Mouse (Mus musculus) C2C12 (cell line): ENCODE data around the gene Lrrn2.

Experiments
- CEBPB ChIP-seq: IDR thresholded peaks from one replicate; pipeline ENCODE4 v1.6.1; 2011; ENCODE audit warnings: low read depth, mild to moderate bottlenecking, control low read depth, moderate library complexity
- CTCF ChIP-seq: IDR thresholded peaks from one replicate; pipeline ENCODE4 v1.5.1; 2011; ENCODE audit not compliant: control insufficient read depth, insufficient read depth, insufficient read length
- FOSL1 ChIP-seq: IDR thresholded peaks from one replicate; pipeline ENCODE4 v1.8.0; 2011; ENCODE audit warnings: mild to moderate bottlenecking, low read length; ENCODE audit not compliant: poor library complexity, insufficient read depth, severe bottlenecking
- MAX ChIP-seq: IDR thresholded peaks from one replicate; pipeline ENCODE4 v1.6.1; 2011; ENCODE audit warnings: mild to moderate bottlenecking, control low read depth
- MYOD1 ChIP-seq: IDR thresholded peaks from one replicate; pipeline ENCODE4 v1.6.1; 2011; ENCODE audit warnings: low read depth; ENCODE audit not compliant: control insufficient read depth, insufficient read length
- MYOG ChIP-seq: IDR thresholded peaks from one replicate; pipeline ENCODE4 v1.6.1; 2011; ENCODE audit not compliant: control insufficient read depth, insufficient read length; ENCODE audit errors: extremely low read depth
- USF1 ChIP-seq: IDR thresholded peaks from one replicate; pipeline ENCODE4 v1.6.1; 2011; ENCODE audit warnings: low read depth, mild to moderate bottlenecking, control low read depth, moderate library complexity

DNA sequence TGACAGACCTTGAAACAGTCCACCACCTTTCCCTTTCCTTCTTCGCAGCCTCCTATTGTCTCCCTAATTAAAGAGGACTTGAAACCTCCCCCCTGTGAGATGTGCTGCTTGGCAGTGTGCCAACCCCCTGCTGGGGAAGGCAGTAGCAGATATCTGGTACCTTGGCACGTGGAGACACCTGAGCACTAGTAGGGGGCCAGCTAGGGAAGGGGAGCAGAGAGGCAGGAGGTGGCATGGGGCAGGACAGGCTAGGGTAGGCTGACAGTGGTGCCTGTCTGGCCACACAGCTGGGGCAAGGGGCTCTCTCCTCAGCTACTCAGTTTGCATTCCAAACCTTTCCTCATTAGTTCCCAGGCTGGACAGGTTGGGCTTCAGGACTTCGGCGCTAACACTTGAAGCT, 29.0 kb downstream of the Lrrn2 start:
- TF ChIP-seq MYOG (no peak), CTCF (no peak), USF1 (no peak), FOSL1 (no peak), CEBPB (no peak), MAX (no peak), MYOD1 (no peak)
